Mouse (Mus musculus) kidney, embryonic 16.5 days (tissue): Measurements from ENCODE around the gene Snx4. TPM values are rescaled to one million over a fixed set of nuclear protein-coding genes. Genes with fewer than 3 reads are reported as not detected.

ENCODE experiments used
- ATAC-seq: fragments of 200-750 bp; cut with Nextera tagmentation; 2 replicates; pipeline ENCODE4 v1.8.0; 2017; ENCODE audit warnings: moderate TSS enrichment; ENCODE audit not compliant: low FRiP score, low TSS enrichment
- H3K27ac ChIP-seq: fragments of 300-500 bp; sonication (generic); 2 replicates; pipeline ENCODE4 v1.5.1; 2014; ENCODE audit warnings: low read length
- H3K27me3 ChIP-seq: fragments of 300-500 bp; sonication (generic); 2 replicates; pipeline ENCODE4 v1.6.1; 2014; ENCODE audit warnings: low read length, control low read depth, mixed read lengths; ENCODE audit not compliant: insufficient read depth
- H3K36me3 ChIP-seq: fragments of 300-500 bp; sonication (generic); 2 replicates; pipeline ENCODE4 v1.6.1; 2014; ENCODE audit warnings: low read length, control low read depth, mixed read lengths; ENCODE audit not compliant: insufficient read depth
- H3K4me1 ChIP-seq: fragments of 300-500 bp; sonication (generic); 2 replicates; pipeline ENCODE4 v1.6.1; 2014; ENCODE audit warnings: low read length, control low read depth, mixed read lengths; ENCODE audit not compliant: insufficient read depth
- H3K4me2 ChIP-seq: fragments of 300-500 bp; sonication (generic); replicated peaks from 2 replicates; pipeline ENCODE4 v1.6.1; 2014; ENCODE audit warnings: low read depth, low read length
- H3K4me3 ChIP-seq: fragments of 300-500 bp; sonication (generic); 2 replicates; pipeline ENCODE4 v1.5.1; 2014; ENCODE audit warnings: mild to moderate bottlenecking, low read length
- H3K9ac ChIP-seq: fragments of 300-500 bp; sonication (generic); replicated peaks from 2 replicates; pipeline ENCODE4 v1.6.1; 2014; ENCODE audit warnings: low read length
- H3K9me3 ChIP-seq: fragments of 300-500 bp; sonication (generic); 2 replicates; pipeline ENCODE4 v1.6.1; 2016; ENCODE audit warnings: low read length, control low read depth
- WGBS: fragments of 180-500 bp; shearing (Covaris S2); extraction: QIAGEN DNeasy Blood & Tissue Kit; methylation state at CpG from one replicate; pipeline ENCODE4 v1.1.7; 2014; 5-methylcytosine and 5-hydroxymethylcytosine counted together
- polyA plus RNA-seq: library from polyadenylated mRNA; unstranded; fragments of >200 nt; fragmentation: Nextera tagmentation; extraction: Ambion mirVana; gene quantifications from 2 replicates; pipeline ENCODE4 v1.2.1, GENCODE M21; 2015

Gene Snx4
- polyA plus RNA-seq, 1 experiment from 2014 or later: 90.6 TPM

- no peaks in the 10 kb centered on the region for H3K27me3 ChIP-seq
- no peaks in the 10 kb centered on the region for H3K9me3 ChIP-seq
- H3K27ac ChIP-seq: no peak overlapping the region
- H3K4me1 ChIP-seq: no peaks in the 10 kb centered on the region; the same call in 1 of the 2 replicates
- 70% methylated on average over 14 of the region's 14 CpGs for WGBS
- H3K4me2 ChIP-seq: no peak overlapping the region
- H3K4me3 ChIP-seq: no peak overlapping the region
- no peak overlapping the region for H3K9ac ChIP-seq
- H3K36me3 ChIP-seq: no peaks in the 10 kb centered on the region
- ATAC-seq: no peak
Measured at GRCm38 (mm10) chr16:33333015-33333414, 81.8 kb downstream of the Snx4 start.

- Histone ChIP-seq H3K4me1 (no peaks in the 10 kb centered on the region; the same call in 1 of the 2 replicates), H3K9me3 (no peaks in the 10 kb centered on the region), H3K4me2 (0 out of 2 replicates have a peak overlapping the region, but pooled peaks have one; percentile 17), H3K27ac (no peak overlapping the region), H3K27me3 (no peaks in the 10 kb centered on the region), H3K9ac (no peak overlapping the region), H3K4me3 (no peak overlapping the region), H3K36me3 (no peaks in the 10 kb centered on the region)
- peak; percentile 78 for ATAC-seq
- WGBS: 13% methylated on average over 8 of the region's 8 CpGs
Measured at GRCm38 (mm10) chr16:33337177-33337576, 85.9 kb downstream of the Snx4 start.

- H3K27ac ChIP-seq: no peak overlapping the region
- no peak overlapping the region for H3K9ac ChIP-seq
- no peaks in the 10 kb centered on the region for H3K36me3 ChIP-seq
- H3K4me1 ChIP-seq: no peaks in the 10 kb centered on the region; the same call in 1 of the 2 replicates
- H3K4me2 ChIP-seq: 0 out of 2 replicates have a peak overlapping the region, but pooled peaks have one; percentile 17
- WGBS: 67% methylated on average over 10 of the region's 10 CpGs
- no peaks in the 10 kb centered on the region for H3K27me3 ChIP-seq
- H3K9me3 ChIP-seq: no peaks in the 10 kb centered on the region
- no peak for ATAC-seq
- no peak overlapping the region for H3K4me3 ChIP-seq
Measured at GRCm38 (mm10) chr16:33337681-33338080, 86.4 kb downstream of the Snx4 start.

GRCm38 (mm10) chr16:33338492-33338891 lies 87.2 kb downstream of the Snx4 start:
- no peak overlapping the region for H3K4me3 ChIP-seq
- WGBS: 38% methylated on average over 4 of the region's 4 CpGs
- peak; percentile 43; the same call in 1 of the 2 replicates for ATAC-seq
- H3K9ac ChIP-seq: no peak overlapping the region
- H3K27me3 ChIP-seq: no peaks in the 10 kb centered on the region
- H3K9me3 ChIP-seq: no peaks in the 10 kb centered on the region
- no peaks in the 10 kb centered on the region; the same call in 1 of the 2 replicates for H3K4me1 ChIP-seq
- H3K4me2 ChIP-seq: no peak overlapping the region
- no peak overlapping the region for H3K27ac ChIP-seq
- no peaks in the 10 kb centered on the region for H3K36me3 ChIP-seq

- Histone ChIP-seq H3K9ac (no peak overlapping the region), H3K4me2 (no peak overlapping the region), H3K27ac (no peak overlapping the region), H3K36me3 (no peaks in the 10 kb centered on the region), H3K27me3 (no peaks in the 10 kb centered on the region), H3K9me3 (no peaks in the 10 kb centered on the region), H3K4me3 (no peak overlapping the region), H3K4me1 (no peaks in the 10 kb centered on the region; the same call in 1 of the 2 replicates)
- WGBS: 69% methylated on average over 2 of the region's 2 CpGs
- no peak for ATAC-seq
Measured at GRCm38 (mm10) chr16:33339476-33339875, 88.2 kb downstream of the Snx4 start.

- Histone ChIP-seq H3K9ac (no peak overlapping the region), H3K36me3 (no peaks in the 10 kb centered on the region), H3K4me1 (peaks cover 2% of the 10 kb centered on the region; the same call in 1 of the 2 replicates), H3K9me3 (no peaks in the 10 kb centered on the region), H3K4me2 (no peak overlapping the region), H3K27me3 (no peaks in the 10 kb centered on the region), H3K27ac (no peak overlapping the region), H3K4me3 (no peak overlapping the region)
- WGBS: 62% methylated on average over 1 of the region's 1 CpGs
- no peak for ATAC-seq
Measured at GRCm38 (mm10) chr16:33342356-33342755, 91.1 kb downstream of the Snx4 start.

GRCm38 (mm10) chr16:33343106-33343505 lies 91.9 kb downstream of the Snx4 start:
- WGBS: 69% methylated on average over 5 of the region's 5 CpGs
- H3K36me3 ChIP-seq: no peaks in the 10 kb centered on the region
- H3K27ac ChIP-seq: no peak overlapping the region
- H3K4me3 ChIP-seq: no peak overlapping the region
- H3K4me2 ChIP-seq: no peak overlapping the region
- no peak overlapping the region for H3K9ac ChIP-seq
- no peaks in the 10 kb centered on the region for H3K9me3 ChIP-seq
- no peaks in the 10 kb centered on the region for H3K27me3 ChIP-seq
- no peak for ATAC-seq
- peaks cover 4% of the 10 kb centered on the region; the same call in 1 of the 2 replicates for H3K4me1 ChIP-seq

- no peak for ATAC-seq
- 79% methylated on average over 7 of the region's 7 CpGs for WGBS
- Histone ChIP-seq H3K4me1 (0 out of 2 replicates have a peak, but pooled peaks cover 4% of the 10 kb centered on the region), H3K36me3 (no peaks in the 10 kb centered on the region), H3K4me3 (no peak overlapping the region), H3K27ac (no peak overlapping the region), H3K27me3 (no peaks in the 10 kb centered on the region), H3K9ac (no peak overlapping the region), H3K4me2 (no peak overlapping the region), H3K9me3 (no peaks in the 10 kb centered on the region)
Measured at GRCm38 (mm10) chr16:33343601-33344000, 92.4 kb downstream of the Snx4 start.

GRCm38 (mm10) chr16:33344379-33344778 lies 93.1 kb downstream of the Snx4 start:
- no peaks in the 10 kb centered on the region for H3K36me3 ChIP-seq
- H3K4me2 ChIP-seq: no peak overlapping the region
- H3K4me1 ChIP-seq: 0 out of 2 replicates have a peak, but pooled peaks cover 4% of the 10 kb centered on the region
- no peaks in the 10 kb centered on the region for H3K9me3 ChIP-seq
- no peak overlapping the region for H3K4me3 ChIP-seq
- H3K27ac ChIP-seq: no peak overlapping the region
- H3K9ac ChIP-seq: no peak overlapping the region
- no peaks in the 10 kb centered on the region for H3K27me3 ChIP-seq
- ATAC-seq: no peak
- 48% methylated on average over 9 of the region's 9 CpGs for WGBS

GRCm38 (mm10) chr16:33344875-33345274 lies 93.6 kb downstream of the Snx4 start:
- Histone ChIP-seq H3K4me3 (no peak overlapping the region), H3K9ac (no peak overlapping the region), H3K27ac (no peak overlapping the region), H3K36me3 (no peaks in the 10 kb centered on the region), H3K4me1 (0 out of 2 replicates have a peak, but pooled peaks cover 4% of the 10 kb centered on the region), H3K9me3 (no peaks in the 10 kb centered on the region), H3K27me3 (no peaks in the 10 kb centered on the region), H3K4me2 (0 out of 2 replicates have a peak overlapping the region, but pooled peaks have one; percentile 8)
- WGBS: 78% methylated on average over 4 of the region's 4 CpGs
- ATAC-seq: peak; percentile 35; the same call in 1 of the 2 replicates
